Mouse (Mus musculus) G1E (cell line): ENCODE measurements around the gene Myl12a. TPM values are rescaled to one million over a fixed set of nuclear protein-coding genes. Genes with fewer than 3 reads are reported as not detected.
A peak's percentile ranks its signal among the peaks of the same experiment; 100 is the strongest.
"Not testable (repeated sequence)": the region's sequence is repeated elsewhere in the genome, so short reads cannot be mapped to it uniquely, and the experiment has no call there.

Experiments used
- ATAC-seq: 2 replicates; pipeline ENCODE4 v1.8.0; 2016; ENCODE audit warnings: mild to moderate bottlenecking; ENCODE audit not compliant: insufficient number of reproducible peaks, poor library complexity, low FRiP score, severe bottlenecking; ENCODE audit errors: extremely low read depth
- DNase-seq: peaks from one replicate; pipeline ENCODE4 v3.0.0; 2012; ENCODE audit warnings: low spot score
- H3K27me3 ChIP-seq: 2 replicates; pipeline ENCODE4 v1.6.1; 2012; ENCODE audit warnings: mild to moderate bottlenecking, low read length, inconsistent platforms; ENCODE audit not compliant: insufficient read depth
- H3K36me3 ChIP-seq: replicated peaks from 2 replicates; pipeline ENCODE3; 2012; ENCODE audit warnings: mild to moderate bottlenecking, inconsistent platforms
- H3K4me1 ChIP-seq: 2 replicates; pipeline ENCODE4 v1.6.1; 2012; ENCODE audit warnings: low read depth, low read length, inconsistent platforms, mixed read lengths; ENCODE audit not compliant: insufficient read depth
- H3K4me3 ChIP-seq: 2 replicates; pipeline ENCODE4 v1.5.1; 2012; ENCODE audit warnings: low read depth, mild to moderate bottlenecking, inconsistent platforms, low read length, moderate library complexity, mixed read lengths
- H3K9me3 ChIP-seq: replicated peaks from 2 replicates; pipeline ENCODE4 v1.6.1; 2012; ENCODE audit warnings: inconsistent platforms
- CTCF ChIP-seq: IDR thresholded peaks from 2 replicates; pipeline ENCODE4 v1.5.1; 2012; ENCODE audit warnings: low read depth, low read length, inconsistent platforms, mixed read lengths
- GATA1 ChIP-seq: IDR thresholded peaks from 2 replicates; pipeline ENCODE4 v1.6.1; 2012; ENCODE audit warnings: borderline replicate concordance, low read length, inconsistent platforms, mixed read lengths
- GATA2 ChIP-seq: IDR thresholded peaks from 2 replicates; pipeline ENCODE4 v1.6.1; 2012; ENCODE audit warnings: low read depth, low read length, inconsistent platforms, borderline replicate concordance
- POLR2AphosphoS5 ChIP-seq: IDR thresholded peaks from 2 replicates; pipeline ENCODE4 v1.6.1; 2012; ENCODE audit warnings: low read depth, low read length, inconsistent platforms; ENCODE audit not compliant: insufficient replicate concordance
- TAL1 ChIP-seq: conservative IDR thresholded peaks from 2 replicates; pipeline ENCODE4 v1.6.1; 2012; ENCODE audit warnings: low read depth, low read length, inconsistent platforms, mixed read lengths
- polyA plus RNA-seq: library from polyadenylated mRNA; stranded (reverse); fragments of >175 nt; gene quantifications from 2 replicates; pipeline ENCODE4 v1.2.3, GENCODE M21; 2012
- total RNA-seq, 2 experiments: library from RNA; stranded (forward) in 1 of 2; stranded (reverse) in 1 of 2; fragments of 200-1000 nt in 1 of 2; fragments of >200 nt in 1 of 2; fragmentation: Nextera tagmentation in 1 of 2; gene quantifications; 2 replicates each; pipeline ENCODE4 v1.2.3; 2014 to 2017

Gene Myl12a
- total and polyA plus RNA-seq, 3 experiments = 76.2 to 225 (median 145) TPM

DNA sequence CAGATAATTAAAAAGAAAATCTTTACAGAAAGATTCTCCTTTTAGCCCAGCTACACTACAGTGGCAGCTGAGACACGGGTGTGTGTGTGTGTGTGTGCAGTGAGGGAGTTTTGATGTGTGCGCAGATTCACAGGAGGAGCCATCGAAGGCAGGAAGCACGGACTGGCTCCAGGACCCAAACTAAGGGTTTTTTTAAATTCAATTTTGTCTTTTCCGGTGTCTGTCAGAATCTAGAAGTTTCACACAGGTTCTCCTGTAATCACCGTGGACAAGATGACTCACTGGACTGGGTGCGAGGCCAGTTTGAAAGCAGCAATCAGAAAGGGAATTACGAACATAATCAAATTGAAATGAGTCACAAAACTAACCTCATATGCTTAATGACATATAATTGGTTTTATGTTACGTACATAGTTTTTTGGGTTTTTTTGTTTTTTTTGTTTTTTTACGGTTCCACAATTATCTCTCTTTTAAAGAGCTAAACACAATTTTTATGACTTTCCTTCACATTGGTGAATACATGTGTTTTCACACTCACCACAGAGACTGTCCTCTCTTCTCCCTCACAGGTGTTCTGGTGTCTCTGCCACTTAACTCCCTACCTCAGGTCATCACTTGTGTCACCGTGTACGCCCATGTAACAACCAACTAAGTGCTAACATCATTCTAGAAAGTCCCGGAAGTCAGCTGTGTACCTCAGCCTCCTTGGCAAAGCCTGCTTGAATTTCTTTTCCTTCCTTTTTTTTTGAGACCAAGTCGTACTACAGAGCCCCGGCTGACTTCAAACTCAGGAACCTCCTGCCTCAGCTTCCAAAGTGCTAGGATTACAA, 15.6 kb downstream of the Myl12a start:
- Histone ChIP-seq H3K9me3 (no peaks in the 10 kb centered on the region), H3K4me1 (peaks cover 34% of the 10 kb centered on the region), H3K27me3 (no peaks in the 10 kb centered on the region), H3K36me3 (peaks cover 72% of the 10 kb centered on the region), H3K4me3 (no peak overlapping the region)
- DNase-seq (no peak), ATAC-seq (no peak)
- TF ChIP-seq GATA2 = no peak
- TF ChIP-seq CTCF = no peak
- no peak for TF ChIP-seq POLR2AphosphoS5
- TF ChIP-seq TAL1 = no peak

DNA sequence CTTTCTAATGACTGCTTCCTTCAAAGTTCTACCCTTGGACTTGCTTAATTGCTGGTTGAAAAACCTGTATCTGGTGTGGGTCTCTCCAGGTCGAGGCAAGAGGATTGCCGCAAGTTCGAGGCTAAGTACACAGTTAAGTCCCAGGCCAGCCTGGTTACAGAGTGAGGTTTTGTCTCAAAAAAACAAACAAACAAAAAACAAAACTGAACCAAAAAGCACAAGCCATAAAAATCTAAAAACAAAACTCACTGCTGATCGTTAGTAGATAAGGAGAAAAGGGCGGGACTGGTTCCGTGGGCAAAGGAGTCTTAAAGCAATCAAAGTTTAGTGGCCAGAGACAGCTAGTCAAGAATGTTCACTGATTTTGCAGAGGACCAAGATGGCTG, 16.3 kb downstream of the Myl12a start:
- no peak for DNase-seq
- ATAC-seq = no peak
- TF ChIP-seq GATA2 (no peak), POLR2AphosphoS5 (no peak), CTCF (no peak), GATA1 (no peak), TAL1 (no peak)
- Histone ChIP-seq H3K4me3 (no peak overlapping the region), H3K36me3 (peaks cover 73% of the 10 kb centered on the region), H3K4me1 (peaks cover 29% of the 10 kb centered on the region), H3K9me3 (no peaks in the 10 kb centered on the region), H3K27me3 (no peaks in the 10 kb centered on the region)

DNA sequence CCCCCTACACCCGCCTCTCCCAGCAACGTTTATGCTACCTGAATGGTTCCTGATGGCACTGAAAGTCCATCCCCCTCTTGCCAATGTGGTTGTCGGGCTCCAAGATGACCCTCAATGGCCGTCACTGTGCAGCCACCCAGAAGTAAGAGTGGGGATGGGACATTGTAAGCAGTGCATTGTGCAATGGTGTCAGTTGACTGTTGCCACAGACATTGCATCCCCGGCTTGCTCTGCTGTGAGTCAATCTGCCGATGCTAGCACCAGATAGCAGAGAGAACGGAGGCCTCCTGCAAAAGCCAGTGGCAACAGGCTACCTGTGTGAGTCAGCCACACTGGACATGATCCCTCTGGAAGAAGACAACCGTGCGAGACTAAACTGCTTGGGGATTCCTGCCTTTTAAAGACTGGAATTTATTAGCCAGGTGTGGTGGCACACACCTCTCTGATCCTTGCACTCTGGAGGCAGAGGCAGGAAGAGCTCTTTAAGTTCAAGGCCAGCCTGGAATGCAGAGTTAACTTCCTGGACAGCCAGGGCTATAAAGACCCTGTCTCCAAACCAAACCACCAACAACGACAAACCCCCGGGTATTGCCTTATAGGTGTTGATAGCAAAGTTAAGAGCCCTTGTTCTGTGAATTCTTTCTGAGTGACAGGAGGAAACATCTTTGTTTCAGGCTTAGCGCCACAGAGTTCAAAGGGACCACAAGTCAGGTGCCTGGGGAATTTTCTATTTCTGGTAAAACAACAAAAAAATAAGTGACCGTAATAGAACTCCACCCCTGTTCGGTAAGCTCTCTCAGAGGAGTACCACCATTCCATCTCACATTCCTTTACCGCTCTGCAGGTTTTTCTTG, 16.9 kb downstream of the Myl12a start:
- no peak overlapping the region for H3K4me3 ChIP-seq
- H3K36me3 ChIP-seq = peaks cover 76% of the 10 kb centered on the region
- no peak for DNase-seq
- no peaks in the 10 kb centered on the region for H3K9me3 ChIP-seq
- TF ChIP-seq CTCF = no peak
- TF ChIP-seq GATA1 = no peak
- TF ChIP-seq GATA2 = no peak
- TF ChIP-seq TAL1 = no peak
- ATAC-seq = no peak
- no peaks in the 10 kb centered on the region for H3K27me3 ChIP-seq
- peaks cover 24% of the 10 kb centered on the region for H3K4me1 ChIP-seq

DNA sequence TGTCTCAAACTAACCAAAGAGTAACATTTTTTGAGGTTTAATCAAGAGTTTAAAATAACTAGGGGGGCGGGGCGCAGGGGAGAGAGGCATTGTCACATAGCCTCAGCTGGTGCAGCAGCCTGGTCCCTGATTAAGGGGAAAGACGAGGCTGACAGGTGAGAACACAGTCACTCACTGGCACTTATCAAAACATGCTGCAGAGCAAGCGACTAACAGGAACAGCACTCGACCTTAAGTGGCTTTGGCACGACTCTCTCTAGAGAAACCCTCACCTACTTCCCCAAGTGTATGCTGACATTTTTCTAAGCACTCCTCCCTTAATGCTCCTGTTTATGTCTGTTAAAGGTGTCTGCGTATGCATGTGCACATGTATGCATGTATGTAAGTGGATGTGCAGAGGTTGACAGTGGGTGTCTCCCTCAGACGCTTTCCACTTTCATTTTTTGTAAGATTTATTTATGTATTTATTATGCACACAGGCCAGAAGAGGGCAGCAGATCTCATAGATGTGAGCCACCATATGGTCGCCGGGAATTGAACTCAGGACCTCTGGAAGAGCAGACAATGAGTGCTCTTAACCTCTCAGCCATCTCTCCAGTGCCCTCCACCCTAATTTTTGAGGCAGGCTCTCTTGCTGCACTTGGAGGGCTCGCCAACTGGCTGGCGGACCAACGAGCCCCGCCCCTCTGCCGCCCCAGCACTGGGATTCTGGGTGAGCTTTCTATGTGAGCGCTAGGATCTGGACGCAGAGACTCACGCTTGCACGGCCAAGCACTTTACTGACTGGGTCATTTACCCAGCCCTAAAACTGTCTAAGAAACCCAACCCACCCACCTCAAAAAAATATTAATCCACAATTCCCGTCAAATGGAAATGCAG, 23.1 kb downstream of the Myl12a start:
- peaks cover 86% of the 10 kb centered on the region for H3K36me3 ChIP-seq
- ATAC-seq (no peak), DNase-seq (no peak)
- no peak overlapping the region for H3K4me3 ChIP-seq
- H3K4me1 ChIP-seq = peaks cover 6% of the 10 kb centered on the region
- H3K9me3 ChIP-seq = no peaks in the 10 kb centered on the region
- TF ChIP-seq CTCF (no peak), GATA2 (no peak), GATA1 (no peak), POLR2AphosphoS5 (no peak), TAL1 (no peak)
- H3K27me3 ChIP-seq = no peaks in the 10 kb centered on the region

DNA sequence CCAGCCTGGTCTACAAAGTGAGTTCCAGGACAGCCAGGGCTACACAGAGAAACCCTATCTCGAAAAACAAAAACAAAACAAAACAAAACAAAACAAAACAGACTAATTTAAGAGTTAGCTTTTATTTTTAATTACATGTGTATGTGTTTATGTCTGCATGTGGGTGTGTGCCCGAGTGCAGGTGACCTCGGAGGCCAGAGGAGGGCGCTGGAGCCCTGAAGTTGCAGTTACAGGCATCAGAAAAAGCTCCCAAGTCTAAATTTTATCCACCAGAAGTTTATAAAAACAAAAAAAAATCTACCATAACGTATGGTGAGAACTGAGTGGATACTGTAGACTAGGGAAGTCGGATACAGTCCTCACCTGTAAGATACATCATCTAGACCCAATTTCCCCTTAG, 24.9 kb downstream of the Myl12a start:
- no peak for TF ChIP-seq TAL1
- Histone ChIP-seq H3K36me3 (peaks cover 85% of the 10 kb centered on the region), H3K27me3 (no peaks in the 10 kb centered on the region), H3K4me1 (peaks cover 9% of the 10 kb centered on the region), H3K9me3 (no peaks in the 10 kb centered on the region), H3K4me3 (no peak overlapping the region)
- DNase-seq = no peak
- no peak for ATAC-seq

DNA sequence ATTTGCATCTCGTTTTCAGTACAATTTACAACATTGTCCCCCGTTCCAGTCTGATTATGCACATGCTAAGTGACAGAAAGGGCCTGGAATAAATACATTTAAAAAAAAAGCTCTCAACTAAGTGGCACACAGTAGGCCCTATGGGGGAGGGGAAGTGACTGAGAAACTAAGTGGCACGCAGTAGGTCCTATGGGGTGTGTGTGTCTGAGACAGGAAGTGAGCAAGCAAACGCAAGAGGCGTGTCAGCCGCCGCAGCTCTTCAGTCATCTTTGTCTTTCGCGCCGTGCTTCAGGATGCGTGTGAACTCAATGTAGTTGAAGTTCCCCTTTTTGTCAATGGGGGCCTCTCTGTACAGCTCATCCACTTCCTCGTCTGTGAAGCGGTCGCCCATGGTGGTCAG, 28.6 kb downstream of the Myl12a start:
- ATAC-seq = peak; percentile 51; the same call in 1 of the 2 replicates
- not testable (repeated sequence) for H3K27me3 ChIP-seq, DNase-seq

More for the DNA sequence above, 28.6 kb downstream of the Myl12a start:
- not testable (repeated sequence) for H3K9me3 ChIP-seq, H3K4me1 ChIP-seq, H3K4me3 ChIP-seq
- peaks cover 49% of the 10 kb centered on the region for H3K36me3 ChIP-seq
